Mouse (Mus musculus) ES-E14 (cell line): ENCODE results near the gene Trim54.

ENCODE experiments used
- HCFC1 ChIP-seq: IDR thresholded peaks from 2 replicates; pipeline ENCODE4 v1.6.1; 2012; ENCODE audit warnings: low read length, inconsistent platforms, borderline replicate concordance; ENCODE audit not compliant: insufficient read depth
- MAFK ChIP-seq: IDR thresholded peaks from 2 replicates; pipeline ENCODE4 v1.6.1; 2014; ENCODE audit warnings: mild to moderate bottlenecking, low read depth, low read length, inconsistent platforms; ENCODE audit not compliant: insufficient read depth
- ZC3H11A ChIP-seq: IDR thresholded peaks from 2 replicates; pipeline ENCODE4 v1.6.1; 2012; ENCODE audit warnings: low read depth, mild to moderate bottlenecking, inconsistent platforms, low read length, borderline replicate concordance

DNA sequence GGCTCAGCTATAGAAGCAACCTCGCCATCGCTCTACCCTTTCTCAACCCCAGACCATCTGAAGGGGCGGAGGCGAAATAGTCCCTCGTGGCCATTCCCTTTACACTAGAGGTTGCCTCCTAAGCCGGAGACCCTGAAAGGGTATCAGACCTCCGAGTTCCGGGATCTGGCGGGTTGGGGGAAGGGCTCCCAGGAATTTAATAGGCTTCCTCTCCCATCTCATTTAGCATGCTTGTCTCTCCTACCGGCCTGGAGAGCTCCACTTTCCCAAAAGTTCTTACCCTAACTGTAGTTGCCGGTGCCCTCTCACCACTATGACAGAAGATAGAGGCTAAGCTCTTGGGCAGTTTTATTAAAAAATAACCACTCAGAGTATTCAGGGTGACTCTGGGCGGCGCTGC lies 21.1 kb downstream of the Trim54 start:
- TF ChIP-seq ZC3H11A (no peak), HCFC1 (no peak), MAFK (no peak)
